Mouse (Mus musculus): ENCODE measurements around the gene Tulp1.

Gene Tulp1

DNA sequence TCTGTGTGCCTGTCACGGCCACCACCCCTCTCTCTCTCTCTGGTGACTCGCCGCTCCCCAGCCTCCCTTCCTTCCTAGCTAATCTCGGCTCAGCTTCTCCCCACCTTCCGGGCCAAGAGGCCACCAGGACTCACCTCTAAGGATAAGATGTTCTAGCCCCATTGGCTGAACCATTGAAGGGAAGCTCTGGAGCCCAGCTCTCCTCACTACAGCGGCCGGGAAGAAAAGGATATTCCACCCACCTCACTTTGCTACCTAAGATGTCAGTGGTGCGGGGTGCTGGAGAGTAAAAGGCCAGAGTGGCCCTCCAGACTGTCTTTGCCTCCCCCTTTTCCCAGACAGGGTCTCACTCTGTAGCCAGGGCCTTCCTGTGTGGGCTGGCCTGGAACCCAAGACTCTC lies at the start of gene Tulp1:
Tulp1 (minus strand) TSS at position 101 of the 400 bp plus-strand sequence.
- WGBS = 64% methylated on average over 8 of the region's 8 CpGs

DNA sequence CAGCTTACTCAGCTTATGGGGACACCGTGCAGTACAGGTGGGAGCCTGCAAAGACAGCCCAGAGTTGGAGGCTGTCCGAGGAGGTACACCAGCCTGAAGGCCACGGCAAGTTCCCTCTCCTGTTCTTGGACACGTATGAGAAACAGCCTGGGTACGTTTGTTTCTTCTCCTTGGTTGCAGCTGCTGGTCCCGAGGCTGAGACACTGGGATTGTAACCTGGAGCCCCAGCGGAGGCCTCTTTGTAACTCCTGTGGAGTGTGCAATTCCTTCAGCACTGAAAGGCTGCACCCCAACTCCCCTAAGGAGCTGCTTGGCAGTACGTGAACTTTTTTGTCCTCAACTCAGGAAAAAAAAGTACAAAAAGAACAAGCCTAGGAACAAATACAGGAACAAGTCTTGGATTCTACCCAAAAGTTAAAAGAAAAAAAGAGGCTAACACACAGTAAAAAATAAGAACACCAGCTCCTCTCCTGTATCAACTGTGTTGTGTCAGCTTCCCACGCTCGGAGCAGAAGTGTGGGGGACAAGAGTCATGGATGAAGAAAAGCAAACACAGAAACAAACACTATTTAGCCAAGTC lies 46.4 kb upstream of the Tulp1 start:
- WGBS = 68% methylated on average over 10 of the region's 10 CpGs

DNA sequence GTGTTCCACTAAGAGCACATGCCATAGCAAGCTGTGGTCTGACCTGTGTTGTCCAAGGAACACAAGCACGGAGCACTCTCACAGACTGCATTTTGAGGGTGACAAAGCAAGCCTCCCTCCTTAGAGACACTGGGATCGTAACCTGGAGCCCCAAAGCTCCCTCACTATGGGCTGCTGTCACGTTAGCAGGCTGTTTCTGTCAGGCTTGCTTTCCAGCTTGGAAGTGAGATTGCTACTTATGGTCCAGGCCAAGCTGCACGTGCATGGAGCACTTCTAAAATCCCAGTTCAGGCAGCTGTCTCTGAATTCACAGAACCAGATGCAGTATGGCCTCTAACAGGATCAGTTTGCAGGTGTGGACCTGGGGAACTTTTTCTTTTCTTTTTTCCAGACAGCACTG lies 45.7 kb upstream of the Tulp1 start:
- WGBS = 91% methylated on average over 4 of the region's 4 CpGs

DNA sequence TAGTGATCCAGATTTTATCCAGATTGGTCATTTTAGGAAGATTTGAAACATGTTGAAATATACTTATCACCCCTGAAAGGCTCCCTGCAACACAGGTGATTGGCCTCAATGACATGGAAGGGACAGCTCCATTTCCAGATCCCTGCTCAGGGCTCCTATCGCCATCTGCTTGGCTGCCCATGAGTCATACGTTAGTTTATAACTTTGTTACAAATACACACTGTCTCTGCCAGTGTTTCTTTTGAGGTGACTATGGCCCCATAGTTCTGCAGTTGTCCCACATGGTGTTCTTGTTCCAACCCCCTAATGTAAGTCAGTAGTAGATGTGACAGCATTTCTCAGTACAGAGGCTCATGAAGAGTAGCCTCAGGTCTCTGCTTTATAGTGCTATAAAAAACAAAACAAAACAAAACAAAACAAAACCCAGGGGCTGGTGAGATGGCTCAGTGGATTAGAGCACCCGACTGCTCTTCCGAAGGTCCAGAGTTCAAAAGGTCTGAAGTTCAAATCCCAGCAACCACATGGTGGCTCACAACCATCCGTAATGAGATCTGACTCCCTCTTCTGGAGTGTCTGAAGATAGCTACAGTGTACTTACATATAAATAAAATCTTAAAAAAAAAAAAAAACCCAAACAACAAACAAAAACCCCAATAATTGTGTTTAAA lies 43.4 kb upstream of the Tulp1 start:
- 75% methylated on average over 5 of the region's 5 CpGs for WGBS

DNA sequence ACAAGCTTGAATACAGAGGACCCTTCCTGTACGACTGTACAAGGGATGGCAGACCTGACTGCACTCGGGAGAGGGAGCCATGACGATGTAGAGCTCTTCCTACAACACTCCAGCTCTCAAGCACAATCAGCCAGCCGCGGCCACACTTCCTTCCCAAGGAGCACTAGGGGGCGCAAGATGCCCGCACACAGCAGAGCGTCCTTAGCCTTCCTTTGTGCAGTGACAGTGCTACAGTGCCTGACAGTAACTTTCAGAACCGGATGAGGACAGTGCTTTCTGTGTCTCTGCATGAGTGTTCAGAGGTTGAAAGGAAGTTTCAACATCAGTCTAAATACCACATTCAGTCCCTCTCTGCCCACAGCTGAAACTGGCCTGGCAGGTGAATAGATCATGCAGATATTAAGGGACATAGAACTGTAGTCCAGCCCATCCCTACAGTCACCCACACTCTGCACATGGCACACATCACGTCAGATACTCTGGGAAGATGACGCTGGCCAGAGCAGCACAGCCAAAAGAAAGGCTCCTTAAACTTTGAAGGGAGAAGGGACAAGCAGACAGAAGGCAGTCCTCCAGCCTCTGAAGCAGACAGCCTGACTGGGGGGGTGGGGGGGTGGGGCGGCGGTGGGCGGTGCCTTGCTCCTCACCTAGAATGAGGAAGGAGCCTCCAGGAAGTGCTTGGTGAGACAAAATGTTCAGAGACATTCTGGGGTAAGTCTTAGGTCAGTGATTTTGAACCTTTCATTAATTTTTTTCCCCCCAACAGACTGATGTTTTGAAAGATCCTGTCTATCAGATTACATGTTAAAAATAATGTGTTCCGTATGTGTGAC lies 42.6 kb upstream of the Tulp1 start:
- WGBS = 31% methylated on average over 15 of the region's 15 CpGs

DNA sequence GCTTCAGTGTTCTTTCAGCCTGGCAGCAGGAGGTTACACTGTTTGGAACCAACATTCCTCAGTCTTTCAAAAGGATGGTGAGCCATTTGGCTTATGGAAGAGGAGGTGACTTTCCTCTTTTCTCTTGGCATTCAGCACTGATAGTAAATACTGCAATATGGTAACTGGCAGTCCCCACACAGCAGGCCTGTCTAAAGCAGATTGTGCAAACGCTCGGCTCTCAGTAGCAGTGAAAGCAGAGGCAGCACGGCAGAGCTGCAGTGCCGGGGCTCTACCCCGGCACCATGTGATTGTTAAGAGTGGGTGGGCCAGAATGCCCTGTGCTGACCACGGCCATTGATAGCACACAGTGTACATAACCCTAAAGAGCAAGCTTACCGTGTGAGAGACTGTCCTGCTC lies 41.4 kb upstream of the Tulp1 start:
- 43% methylated on average over 7 of the region's 7 CpGs for WGBS

DNA sequence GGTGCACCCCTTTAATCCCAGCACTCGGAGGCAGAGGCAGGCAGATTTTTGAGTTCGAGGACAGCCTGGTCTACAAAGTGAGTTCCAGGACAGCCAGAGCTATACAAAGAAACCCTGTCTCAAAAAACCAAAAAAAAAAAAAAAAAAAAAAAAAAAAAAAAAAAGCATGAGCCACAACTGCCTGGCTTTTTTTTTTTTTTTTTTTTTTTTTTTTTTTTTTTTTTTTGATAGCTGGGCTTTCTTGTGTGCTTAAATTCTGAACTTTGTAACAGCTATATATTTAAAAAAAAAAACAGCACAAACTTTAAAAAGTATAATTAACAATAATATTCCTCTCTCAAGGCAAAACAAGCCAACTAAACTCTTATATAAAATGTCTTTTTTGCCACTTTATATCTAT lies 39.7 kb upstream of the Tulp1 start:
- 100% methylated on average over 2 of the region's 2 CpGs for WGBS

DNA sequence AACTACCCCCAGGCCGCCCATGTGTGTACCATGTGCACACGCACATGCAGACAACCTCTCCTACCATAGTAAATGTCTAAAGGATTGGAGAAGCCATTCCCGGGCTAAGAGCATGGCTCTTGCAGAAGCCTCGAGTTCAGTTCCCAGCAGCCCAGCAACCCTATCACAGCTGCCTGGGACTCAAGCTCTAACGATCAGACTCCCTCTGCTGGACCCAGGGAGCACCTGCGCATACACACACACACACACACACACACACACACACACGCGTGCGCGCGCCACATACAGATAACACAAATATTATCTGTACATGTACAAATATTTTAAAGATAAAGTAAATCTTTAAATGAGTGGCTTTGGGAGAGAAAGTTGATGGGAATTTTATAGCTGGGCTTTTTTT lies 39.3 kb upstream of the Tulp1 start:
- 98% methylated on average over 11 of the region's 11 CpGs for WGBS

DNA sequence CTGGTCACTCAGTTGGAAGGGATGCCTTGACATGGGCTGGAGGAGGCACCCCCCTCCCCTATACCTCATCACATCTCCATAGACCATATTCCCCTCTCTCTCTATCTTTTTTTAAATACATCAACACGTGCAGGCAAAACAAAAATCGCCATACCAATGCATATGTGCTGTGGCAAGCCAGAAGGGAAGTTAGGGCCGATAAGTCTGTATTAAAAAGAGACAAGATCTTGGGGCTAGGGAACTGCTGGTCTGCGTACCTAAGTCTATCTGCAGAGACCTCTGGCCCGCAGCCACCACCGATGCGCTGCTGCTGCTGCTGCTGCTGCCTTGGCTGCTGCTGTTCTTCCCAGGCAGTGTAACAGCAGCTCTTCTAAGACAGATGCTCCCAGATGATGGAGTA lies 30.0 kb upstream of the Tulp1 start:
- 86% methylated on average over 7 of the region's 7 CpGs for WGBS

DNA sequence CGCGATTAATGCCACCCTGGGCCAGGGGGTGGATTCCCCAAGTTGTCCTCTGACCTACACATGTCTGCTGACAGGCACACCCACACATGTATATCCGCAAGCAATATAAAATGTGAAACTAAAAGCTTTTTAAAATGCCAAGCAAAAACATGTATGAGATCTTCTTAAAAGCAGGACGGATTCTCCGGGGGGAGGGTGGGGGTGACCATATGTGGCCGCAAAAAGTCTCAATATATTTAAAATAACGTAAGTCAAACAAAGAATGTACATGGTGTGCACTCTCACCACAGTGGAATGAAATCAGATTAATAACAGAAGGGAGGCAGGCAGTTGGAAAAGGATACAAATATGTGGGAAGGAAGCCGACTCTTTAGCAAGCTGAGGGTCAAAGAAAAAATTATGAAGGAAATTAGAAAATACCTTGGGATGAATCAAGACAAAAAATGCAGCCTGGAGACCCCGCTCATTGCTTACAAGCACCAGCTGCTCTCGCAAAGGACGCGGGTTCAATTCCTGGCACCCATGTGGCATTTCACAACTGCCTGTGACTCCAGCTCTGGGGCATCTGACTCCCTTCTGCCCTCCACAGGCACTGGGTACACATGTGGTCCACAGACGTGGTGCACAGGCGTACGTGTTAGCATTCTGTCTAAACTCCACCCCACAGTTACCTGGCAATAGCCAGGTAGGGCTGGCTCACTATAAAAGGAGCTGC lies 29.2 kb upstream of the Tulp1 start:
- 78% methylated on average over 15 of the region's 15 CpGs for WGBS

DNA sequence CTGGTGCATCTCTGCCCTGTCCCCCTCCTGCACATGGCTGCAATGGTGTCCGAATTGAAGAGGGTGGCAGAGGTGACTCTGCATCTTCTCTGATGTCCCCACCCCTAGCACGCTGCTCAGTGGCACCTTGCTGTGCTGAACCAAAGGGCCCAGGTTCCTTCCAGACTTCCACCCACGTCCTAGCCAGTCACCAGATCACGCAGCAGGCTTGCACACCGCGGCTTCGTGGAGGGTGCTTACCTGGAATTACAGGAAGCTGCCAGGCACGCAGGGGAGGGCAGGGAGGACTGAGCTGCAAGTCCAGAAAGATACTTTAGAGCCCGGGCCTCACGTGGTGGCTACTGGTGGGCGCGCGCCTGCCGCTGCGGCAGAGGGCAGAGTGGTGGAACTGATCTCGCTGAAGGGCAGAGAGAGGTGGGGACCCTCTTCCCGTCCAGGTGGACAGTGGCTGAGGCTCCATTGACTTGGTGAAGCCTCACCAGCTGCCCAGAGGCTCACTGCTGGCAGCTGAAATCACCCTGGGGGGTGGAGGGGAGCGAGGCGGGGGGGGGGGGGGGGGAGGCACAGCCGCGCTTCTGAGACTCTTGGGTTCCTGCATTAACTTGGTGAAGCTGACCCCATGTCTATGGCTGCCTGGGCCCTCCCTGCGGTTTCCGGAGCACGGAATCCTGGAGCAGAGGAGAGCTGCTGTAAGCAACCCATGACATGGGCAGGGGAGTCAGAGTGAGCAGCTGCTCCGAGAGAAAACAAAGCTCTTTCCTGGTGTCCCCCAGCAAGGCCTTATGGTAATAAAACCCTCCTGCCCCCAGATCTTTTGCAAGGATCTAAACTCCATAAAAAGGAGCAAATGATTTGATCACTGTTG lies 26.8 kb upstream of the Tulp1 start:
- WGBS = 34% methylated on average over 25 of the region's 25 CpGs

DNA sequence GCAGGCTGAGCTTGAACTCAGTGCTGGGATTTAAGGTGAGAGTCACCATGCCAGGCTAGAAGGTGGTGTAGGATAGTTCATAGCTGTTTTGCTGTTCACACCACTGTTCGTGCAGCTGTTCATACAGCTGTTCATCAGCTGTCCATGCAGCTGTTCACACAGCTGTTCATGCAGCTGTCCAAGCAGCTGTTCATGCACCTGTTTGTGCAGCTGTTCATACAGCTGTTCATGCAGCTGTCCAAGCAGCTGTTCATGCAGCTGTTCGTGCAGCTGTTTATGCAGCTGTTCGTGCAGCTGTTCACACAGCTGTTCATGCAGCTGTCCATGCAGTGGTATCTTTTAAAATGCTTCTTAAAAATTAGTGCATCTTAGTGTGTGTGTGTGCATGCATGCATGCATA lies 23.5 kb upstream of the Tulp1 start:
- WGBS = 85% methylated on average over 3 of the region's 3 CpGs

DNA sequence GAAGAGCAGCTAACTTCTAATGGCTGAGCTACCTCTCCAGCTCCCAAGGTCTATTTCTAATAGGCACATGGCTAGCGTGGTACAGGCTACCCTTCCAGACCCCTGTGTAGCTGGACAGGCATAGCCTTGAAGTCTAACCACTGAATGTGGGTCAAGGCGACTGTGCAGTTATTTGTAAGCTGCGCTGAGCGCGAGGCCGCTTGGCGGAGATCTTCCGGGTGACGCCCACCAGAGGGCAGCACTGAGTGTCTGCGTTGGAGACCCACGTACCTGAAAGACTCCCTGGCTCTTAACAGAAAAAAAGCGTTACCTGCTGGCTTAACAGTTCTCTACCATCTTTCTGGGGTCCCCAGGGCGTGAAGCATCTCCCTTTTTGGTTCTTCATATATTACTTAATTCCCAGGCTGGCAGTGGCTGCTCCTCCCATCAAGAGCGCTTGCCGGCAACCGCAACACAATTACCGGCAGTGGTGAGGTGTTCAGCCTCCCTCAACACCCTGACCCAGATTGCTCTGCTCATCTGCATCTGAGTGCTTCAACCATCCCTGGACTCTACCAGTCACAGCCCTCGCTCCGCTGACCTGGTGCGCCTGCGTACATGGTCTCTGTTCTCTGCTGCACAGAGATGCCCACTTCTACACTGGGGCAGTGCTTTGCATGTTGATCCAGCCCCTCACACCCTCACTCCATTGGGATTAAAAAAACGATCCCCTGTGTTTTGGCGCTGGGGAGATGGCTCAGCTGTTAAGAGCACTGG lies 21.3 kb upstream of the Tulp1 start:
- 13% methylated on average over 23 of the region's 23 CpGs for WGBS

DNA sequence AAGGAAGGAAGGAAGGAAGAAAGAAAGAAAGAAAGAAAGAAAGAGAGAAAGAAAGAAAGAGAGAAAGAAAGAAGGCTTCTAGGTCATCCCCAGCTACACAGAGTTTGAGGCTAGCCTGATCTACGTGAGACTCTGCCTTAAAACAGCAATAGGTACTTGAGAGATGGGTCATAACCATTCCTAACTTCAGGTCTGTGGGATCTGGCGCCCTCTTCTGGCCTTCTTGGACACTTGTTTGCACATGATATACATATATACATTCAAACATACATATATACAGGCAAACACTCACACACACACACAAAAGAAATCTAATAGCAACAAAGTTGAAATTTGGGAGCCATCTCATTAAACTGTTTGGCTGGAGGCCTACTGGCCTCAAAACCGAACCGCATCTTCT lies 19.3 kb upstream of the Tulp1 start:
- 76% methylated on average over 4 of the region's 4 CpGs for WGBS

DNA sequence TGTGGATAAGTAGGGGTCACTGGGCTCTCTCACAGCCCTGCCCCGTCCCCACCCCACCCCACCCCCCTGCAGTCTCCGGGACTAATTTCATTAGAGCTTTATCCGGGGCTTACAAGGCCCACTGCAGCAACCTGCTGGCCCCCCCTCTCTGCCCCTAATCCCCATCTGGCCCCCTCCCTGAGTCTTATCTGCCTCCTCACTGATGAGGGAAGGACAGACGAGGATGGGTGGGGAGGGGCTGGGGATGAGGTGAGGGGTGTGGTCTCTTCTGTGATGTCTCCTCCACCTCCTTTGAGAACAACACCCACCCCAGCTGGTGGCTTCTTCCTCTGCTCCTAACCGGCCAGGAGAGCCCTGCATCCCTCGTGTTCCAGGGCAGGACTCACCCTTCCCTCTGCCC lies 15.2 kb upstream of the Tulp1 start:
- 32% methylated on average over 6 of the region's 6 CpGs for WGBS

DNA sequence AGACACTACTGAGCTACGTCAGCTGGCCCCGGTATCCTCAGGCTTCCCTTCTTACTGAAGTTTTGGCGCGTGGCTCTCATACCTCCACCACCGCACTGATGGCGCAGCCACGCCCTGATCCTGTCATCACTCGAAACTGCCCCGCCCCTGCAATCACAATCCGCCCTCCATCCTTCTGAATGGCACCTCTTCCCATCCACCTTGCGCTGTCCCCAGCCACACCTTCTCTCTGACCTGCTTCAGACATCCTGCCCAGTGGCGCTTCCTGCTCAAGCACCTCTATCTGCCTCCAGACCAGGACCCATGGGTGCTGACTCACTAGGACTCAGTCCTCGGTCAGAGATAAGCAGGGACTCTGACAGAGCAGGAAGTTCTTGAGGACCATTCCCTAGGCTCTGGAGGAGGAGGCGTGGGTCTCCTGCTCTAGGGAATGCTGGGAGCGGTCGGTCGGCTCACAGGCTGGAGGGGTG lies 10.6 kb upstream of the Tulp1 start:
- WGBS = 24% methylated on average over 17 of the region's 17 CpGs

DNA sequence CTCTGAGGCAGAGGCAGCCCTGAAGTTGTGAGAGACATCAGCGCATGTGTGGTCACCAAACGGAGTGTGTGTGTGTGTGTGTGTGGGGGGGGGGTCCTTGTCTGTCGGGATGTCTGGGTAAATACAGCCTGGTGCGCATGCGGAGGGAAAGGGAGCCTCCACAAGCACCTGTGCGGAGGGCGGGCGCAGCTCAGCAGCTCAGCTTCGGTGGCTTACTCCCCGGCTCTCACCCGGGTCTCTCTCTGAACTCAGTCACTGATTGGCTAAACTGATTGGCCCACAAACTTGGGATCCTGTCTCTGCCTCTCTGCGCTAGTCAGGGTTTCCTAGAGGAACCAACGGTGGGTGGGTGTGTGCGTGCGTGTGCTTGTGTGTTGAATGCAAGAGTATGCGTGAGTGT lies 9.5 kb upstream of the Tulp1 start:
- 14% methylated on average over 16 of the region's 16 CpGs for WGBS

DNA sequence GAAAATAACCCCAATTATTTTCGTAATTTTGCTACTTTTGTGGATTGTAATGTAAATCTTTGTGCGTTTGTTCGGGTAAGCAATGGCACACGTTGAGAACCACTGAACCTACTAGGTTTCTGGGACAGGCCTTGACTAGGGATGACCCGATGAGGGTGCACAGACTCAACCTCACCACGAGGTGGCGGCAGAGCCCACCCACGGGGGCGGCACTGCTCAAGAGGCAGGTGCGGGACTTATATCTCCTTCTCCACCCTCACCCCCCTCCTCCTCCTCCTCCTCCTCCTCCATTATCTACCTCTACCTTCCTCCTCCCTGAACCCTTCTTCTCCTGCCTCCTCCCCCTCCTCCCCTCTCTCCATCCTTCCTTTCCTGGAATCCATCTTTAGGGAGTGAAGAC lies 8.8 kb upstream of the Tulp1 start:
- 30% methylated on average over 10 of the region's 10 CpGs for WGBS

DNA sequence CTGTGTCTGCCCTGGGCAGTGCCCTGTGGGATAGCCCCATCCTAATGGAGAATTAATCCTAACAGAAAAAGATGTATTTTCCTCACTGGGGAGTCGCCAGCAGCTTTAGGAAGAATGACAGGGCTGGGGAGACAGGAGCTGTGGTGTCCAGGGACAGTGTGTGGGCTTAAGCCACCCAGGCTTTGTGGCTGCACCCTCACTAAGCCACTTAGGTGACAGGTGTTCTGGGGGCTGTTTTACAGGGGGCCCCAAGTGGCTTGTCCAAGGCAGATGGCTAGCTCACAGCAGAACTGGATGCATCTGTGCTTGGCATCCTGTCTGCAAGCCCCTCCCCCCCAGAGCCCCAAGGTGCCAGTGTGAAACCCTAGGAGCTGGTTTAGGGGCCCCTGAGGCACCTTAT lies 6.9 kb upstream of the Tulp1 start:
- 79% methylated on average over 1 of the region's 1 CpGs for WGBS

DNA sequence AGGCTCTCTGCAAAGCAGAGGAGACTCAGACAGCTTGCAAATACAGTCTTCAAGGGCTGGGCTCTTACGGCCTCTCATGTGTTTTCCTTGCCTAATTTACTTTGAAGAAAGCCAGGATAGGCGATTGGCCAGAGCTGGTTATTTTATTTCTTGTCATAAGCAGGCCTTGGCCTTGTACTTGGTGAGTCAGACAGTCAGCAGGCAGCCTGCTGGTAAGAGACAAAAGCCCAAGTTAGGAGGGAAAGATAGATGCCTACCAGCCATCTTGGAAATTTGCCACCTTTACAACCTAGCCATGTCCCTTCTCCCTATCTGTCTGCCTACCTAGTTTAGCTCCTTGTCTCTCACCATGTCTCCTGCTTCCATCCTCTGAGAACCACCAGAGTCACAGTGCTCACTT lies 6.3 kb upstream of the Tulp1 start:
- WGBS = 78% methylated on average over 2 of the region's 2 CpGs

DNA sequence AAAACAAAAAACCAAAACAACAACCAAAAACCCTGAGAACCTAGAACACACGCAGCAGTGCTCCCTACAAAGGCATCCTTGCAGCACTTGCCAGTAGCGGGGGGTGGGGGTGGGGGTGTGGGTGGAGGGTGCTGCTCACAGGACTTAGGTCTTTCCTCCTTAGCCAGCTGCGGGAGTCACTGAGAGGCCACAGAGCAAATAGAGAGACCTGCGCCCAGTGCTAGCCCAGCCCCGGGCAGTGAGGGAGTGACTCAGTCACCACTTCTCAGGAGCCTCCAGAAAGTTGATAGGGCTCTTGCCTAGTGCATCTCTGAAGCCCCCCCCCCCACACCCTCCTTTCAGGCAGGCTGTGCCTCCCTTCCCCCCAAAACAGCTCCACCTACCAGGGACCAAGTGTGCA lies 4.0 kb upstream of the Tulp1 start:
- WGBS = 79% methylated on average over 5 of the region's 5 CpGs
